Mouse (Mus musculus): ENCODE data around the gene Reep3. TPM values are rescaled to one million over a fixed set of nuclear protein-coding genes. Genes with fewer than 3 reads are reported as not detected.
"Not testable (repeated sequence)": the region's sequence is repeated elsewhere in the genome, so short reads cannot be mapped to it uniquely, and the experiment has no call there.

The Reep3 gene
- polyA plus RNA-seq, 1 experiment: 22.6 TPM

DNA sequence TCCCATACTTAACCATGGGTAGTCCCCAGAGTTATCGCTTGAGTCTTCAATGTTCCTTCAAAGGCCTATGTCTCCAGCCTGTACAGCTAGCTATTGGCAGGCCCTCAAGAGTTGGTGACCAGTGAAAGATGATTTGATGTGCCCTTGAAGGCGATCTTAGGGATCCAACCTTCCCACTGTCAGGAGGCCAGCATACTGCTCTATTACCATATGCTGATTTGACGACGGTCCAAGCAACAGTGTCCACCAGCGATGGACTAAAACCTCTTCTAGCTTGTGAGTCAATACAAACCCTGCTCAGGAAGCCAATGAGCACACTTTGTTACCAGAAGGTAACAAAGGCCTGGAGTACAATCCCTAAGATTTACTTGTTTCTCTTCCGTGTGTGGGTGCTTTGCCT lies 72.4 kb downstream of the Reep3 start:
- DNase-seq (ENCODE audit: extremely low spot score in 1 of 2, low spot score in 1 of 2): no peak

GRCm38 (mm10) chr10:67023092-67023491 lies 73.7 kb downstream of the Reep3 start:
- DNase-seq (ENCODE audit: extremely low spot score in 1 of 2, low spot score in 1 of 2): peak; percentile 52 to 58

DNA sequence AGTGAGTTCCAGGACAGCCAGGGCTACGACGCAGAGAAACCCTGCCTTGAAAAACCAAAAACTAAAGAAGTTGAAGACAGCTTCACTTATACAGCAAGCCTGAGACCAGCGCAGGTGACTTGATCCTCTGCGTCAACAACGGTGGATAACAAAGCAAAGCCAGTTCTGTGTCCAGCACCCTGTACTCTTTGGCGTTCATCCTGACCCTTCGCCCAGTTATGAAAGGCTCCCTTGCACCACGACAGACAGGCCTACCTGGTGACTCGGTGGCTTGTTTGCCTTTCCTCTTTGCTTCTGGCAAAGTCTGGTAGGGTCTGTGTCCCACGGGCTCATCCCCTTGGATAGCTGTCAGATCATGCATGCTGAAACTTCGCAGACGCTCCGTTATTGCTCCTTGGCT lies 75.3 kb downstream of the Reep3 start:
- no peak for DNase-seq (ENCODE audit: extremely low spot score in 1 of 2, low spot score in 1 of 2)

DNA sequence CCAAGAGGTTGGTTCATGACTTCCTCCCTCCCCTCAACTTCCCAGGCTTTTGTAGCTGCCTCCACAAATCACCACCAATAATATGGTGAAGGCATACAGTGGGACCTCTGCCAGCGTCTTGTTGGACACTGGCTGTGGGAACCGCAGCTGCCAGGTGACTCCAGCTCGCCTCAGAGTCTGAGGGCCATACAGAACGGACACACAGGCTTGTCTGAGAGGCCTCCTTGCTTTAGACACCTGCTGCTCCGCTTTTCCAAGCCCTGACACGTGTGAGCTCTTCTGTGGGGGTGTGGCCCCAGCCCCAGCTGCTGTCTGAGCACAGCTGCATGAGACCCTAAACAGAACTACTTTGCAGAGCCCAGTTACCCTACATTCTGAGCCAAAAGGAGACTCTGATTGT lies 77.9 kb downstream of the Reep3 start:
- DNase-seq (ENCODE audit: extremely low spot score in 1 of 2, low spot score in 1 of 2): no peak

- DNase-seq (ENCODE audit: extremely low spot score in 1 of 2, low spot score in 1 of 2): no peak
Observed at GRCm38 (mm10) chr10:67017891-67018290, 78.9 kb downstream of the Reep3 start.

DNA sequence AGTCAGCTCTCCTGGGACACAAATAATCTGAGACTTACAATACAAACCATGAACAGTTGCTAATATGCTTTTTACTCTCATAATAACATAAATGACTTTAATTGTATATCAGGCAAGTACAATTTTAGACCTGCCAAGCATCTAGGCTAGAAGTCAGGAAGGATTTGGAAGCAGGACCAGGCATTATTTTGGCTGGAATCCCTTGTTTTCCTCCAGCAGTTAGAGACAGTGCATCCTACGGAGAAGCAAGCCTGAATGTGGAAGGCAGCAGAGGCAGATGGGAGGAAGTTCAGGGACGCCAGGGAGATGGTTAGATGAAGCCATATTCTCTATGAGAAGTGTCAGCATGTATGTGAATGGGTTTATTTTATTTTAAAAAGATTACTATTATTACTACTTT lies 79.4 kb downstream of the Reep3 start:
- DNase-seq (ENCODE audit: extremely low spot score in 1 of 2, low spot score in 1 of 2): no peak

DNA sequence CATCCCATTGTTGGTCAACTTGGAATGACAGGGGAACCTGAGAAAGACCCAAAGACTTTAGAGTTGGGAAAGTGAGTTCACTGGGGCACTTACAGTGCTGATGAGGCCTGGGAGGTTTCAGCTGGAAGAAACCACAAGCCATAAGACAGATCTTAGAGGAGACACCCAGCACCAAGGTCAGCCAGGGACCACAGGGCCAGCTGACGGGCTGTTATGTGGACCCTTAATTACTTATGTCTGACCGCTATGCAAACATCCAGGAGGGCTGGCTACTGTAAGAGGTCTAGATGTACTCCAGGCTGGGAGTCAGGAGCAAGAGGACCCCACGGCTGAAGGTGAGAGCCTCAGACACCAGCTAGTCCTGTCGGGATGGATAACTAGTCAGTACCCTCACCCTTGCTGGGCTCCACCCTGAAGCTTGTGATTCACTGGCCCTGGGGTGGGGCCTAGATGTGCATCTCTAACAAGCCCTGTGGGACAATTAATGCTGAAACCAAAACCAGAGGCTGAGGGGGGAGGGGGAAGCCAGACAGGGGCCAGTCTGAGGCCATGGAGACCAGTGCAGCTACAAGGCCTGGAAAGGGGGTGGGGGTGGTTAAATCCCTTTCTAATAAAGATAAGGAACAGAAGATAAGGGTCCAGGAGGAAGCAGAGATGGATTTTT lies 80.0 kb downstream of the Reep3 start:
- DNase-seq (ENCODE audit: extremely low spot score in 1 of 2, low spot score in 1 of 2): no peak

- DNase-seq (ENCODE audit: extremely low spot score in 1 of 2, low spot score in 1 of 2): no peak
Observed at GRCm38 (mm10) chr10:67014746-67015145, 82.0 kb downstream of the Reep3 start.

DNA sequence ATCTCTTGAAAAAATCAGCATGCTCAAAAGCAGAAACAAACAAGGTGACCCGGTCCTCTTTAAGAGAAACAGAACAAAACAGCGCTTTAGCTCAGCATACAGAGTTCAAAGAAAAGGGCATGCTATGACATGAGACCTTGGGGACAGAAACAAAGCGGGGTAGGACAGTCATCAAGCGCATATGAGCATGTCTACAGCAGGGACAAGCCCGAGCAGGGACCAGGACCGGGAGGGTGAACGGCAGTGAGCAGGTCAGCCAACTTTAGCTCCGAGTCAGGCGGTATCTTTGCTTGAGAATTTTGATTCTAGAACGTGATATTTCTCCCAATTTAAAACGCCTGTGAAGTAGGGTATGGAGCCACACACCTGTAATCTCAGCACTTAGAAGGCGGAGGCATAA lies 86.2 kb downstream of the Reep3 start:
- DNase-seq (ENCODE audit: extremely low spot score in 1 of 2, low spot score in 1 of 2): no peak

GRCm38 (mm10) chr10:67004527-67005042 lies 92.2 kb downstream of the Reep3 start:
- peak in 1 of 2 experiments; percentile 50 for DNase-seq (ENCODE audit: extremely low spot score in 1 of 2, low spot score in 1 of 2)

- DNase-seq (ENCODE audit: extremely low spot score in 1 of 2, low spot score in 1 of 2): no peak
Observed at GRCm38 (mm10) chr10:67003743-67004526, 92.8 kb downstream of the Reep3 start.

DNA sequence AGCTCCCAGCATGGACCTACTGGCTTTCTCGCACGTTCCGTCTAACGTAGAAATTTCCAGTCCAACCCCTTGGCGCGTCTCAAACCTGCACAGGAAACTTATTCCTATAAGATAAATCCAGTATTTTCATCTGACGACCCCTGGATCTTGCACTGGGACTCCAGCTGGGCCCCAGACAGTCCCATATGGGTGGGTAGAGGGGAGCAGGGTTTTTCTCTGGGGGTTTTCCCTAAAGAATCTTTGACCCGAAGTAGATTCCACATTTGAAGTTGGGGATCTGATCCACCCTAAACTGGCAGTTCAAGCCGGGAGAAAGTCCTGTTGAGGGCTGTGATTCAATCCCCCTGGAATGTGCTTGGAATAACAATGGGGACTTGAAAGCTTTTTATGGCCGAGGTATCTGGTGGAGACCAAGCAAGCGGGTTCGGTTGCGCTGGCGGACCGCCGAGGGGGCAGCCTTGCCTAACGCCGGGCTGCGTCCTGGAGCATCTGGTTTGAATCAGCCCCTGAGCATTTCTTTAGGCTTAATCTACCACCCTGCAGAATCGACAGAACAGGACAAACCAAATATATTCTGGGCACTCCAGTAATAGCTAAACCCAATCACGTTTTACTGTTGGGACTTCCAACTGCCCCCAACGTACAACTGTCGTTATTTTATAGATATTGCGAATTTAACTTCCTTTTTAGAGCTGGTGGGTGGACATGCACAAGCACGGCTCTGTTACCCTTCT lies 93.6 kb downstream of the Reep3 start:
- no peak for DNase-seq (ENCODE audit: extremely low spot score in 1 of 2, low spot score in 1 of 2)

- no peak for DNase-seq (ENCODE audit: extremely low spot score in 1 of 2, low spot score in 1 of 2)
Observed at GRCm38 (mm10) chr10:67002207-67003008, 94.3 kb downstream of the Reep3 start.

- not testable (repeated sequence) for DNase-seq (ENCODE audit: extremely low spot score in 1 of 2, low spot score in 1 of 2)
Observed at GRCm38 (mm10) chr10:67000958-67001615, 95.7 kb downstream of the Reep3 start.

- no peak for DNase-seq (ENCODE audit: extremely low spot score in 1 of 2, low spot score in 1 of 2)
Observed at GRCm38 (mm10) chr10:67000136-67000535, 96.6 kb downstream of the Reep3 start.

GRCm38 (mm10) chr10:66998770-66999169 lies 98.0 kb downstream of the Reep3 start:
- DNase-seq (ENCODE audit: extremely low spot score in 1 of 2, low spot score in 1 of 2): no peak

DNA sequence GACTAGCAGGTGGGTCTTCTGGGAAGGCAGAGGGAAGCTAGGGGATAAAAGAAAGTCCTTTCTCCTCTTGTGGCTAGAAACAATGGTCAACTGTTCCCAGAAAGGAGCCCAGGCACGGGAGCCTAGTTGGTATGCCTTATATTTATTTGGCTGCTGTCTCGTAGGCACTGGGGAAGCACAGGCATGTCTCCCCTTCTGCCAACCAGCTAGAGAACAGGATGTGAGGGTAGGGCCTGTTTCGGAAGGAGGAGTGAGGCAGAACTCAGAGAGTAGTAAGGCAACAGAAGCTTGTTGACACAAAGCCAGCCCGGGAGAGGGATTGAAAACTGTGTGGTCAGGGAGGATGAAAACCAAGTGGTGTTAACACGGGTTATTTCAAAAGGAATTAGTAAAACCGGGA lies 101.6 kb downstream of the Reep3 start:
- DNase-seq (ENCODE audit: extremely low spot score in 1 of 2, low spot score in 1 of 2): no peak

DNA sequence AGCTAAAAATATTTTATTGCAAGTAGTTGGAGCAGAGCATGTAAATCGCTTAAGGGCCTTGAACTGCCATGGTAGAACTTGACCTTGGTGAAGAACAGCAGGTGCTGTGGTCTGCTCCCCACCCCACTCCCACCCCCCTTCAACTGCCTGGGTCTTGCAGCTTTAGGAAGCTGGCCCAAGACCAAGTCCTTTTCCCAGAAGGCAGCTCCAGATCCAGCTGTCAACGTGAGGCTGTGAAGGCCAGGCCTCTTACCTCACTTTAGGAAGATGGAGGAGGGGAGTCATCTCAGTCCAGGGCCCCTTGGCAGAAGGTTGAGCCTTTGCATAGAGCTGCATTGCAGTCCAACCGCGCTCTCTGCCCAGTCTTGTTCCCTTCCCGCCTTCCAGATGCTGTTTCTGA lies 102.3 kb downstream of the Reep3 start:
- DNase-seq (ENCODE audit: extremely low spot score in 1 of 2, low spot score in 1 of 2): no peak

- no peak for DNase-seq (ENCODE audit: extremely low spot score in 1 of 2, low spot score in 1 of 2)
Observed at GRCm38 (mm10) chr10:66992591-66992990, 104.2 kb downstream of the Reep3 start.

DNA sequence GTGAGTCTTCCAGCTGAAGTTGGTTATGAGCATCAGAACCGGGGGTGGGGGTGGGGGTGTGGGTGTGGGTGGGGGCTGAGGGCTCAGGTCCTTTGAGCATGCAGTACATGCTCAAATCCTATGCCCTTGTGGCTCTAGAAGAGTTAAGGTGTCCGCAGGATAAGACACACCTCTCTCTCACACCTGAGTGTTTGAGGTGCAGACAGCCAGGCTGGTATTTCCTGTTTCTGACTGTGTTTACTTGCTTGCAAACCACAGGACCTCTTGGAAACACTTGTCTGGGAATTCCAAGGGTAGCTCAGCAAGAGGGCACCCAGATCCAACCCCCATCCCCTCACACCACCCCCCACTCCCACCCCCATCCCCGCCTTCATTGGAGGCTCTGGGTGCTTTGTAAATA lies 106.2 kb downstream of the Reep3 start:
- DNase-seq (ENCODE audit: extremely low spot score in 1 of 2, low spot score in 1 of 2): no peak
